Mouse (Mus musculus): ENCODE results near the gene Car15.

Gene Car15

GRCm38 (mm10) chr16:17833321-17833680, 4.9 kb downstream of the Car15 start:
- DNase-seq (ENCODE audit: low read depth, low spot score) = no peak

- DNase-seq (ENCODE audit: low read depth, low spot score) = no peak
Measured at GRCm38 (mm10) chr16:17832821-17833220, 5.3 kb downstream of the Car15 start, which contains the start of gene B830017H08Rik. TSS of gene B830017H08Rik (plus strand) at chr16:17833121.

GRCm38 (mm10) chr16:17831781-17832180, 6.4 kb downstream of the Car15 start:
- DNase-seq (ENCODE audit: low read depth, low spot score) = no peak

- DNase-seq (ENCODE audit: low read depth, low spot score) = no peak
Measured at GRCm38 (mm10) chr16:17830385-17831178, 7.6 kb downstream of the Car15 start.

DNA sequence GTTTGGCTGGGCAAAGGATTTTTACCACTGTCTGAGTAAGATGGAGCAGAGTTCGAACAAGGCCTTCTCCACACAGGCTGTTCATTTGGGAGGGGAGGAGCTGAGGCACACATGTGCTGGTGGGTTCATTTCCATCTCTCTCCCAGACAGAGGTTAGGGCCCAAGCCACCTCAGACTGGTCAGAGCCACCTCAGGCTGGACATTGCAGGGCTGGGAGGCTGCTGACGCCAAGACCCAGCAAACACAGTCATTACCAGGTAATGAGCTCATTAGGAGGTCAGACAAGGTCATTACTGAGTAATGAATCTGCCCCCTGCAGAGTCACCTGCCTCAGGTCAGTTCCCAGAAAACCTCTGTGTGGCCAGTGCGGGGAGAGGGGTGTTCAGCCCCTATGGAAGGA, 9.3 kb downstream of the Car15 start:
- no peak for DNase-seq (ENCODE audit: low read depth, low spot score)

DNA sequence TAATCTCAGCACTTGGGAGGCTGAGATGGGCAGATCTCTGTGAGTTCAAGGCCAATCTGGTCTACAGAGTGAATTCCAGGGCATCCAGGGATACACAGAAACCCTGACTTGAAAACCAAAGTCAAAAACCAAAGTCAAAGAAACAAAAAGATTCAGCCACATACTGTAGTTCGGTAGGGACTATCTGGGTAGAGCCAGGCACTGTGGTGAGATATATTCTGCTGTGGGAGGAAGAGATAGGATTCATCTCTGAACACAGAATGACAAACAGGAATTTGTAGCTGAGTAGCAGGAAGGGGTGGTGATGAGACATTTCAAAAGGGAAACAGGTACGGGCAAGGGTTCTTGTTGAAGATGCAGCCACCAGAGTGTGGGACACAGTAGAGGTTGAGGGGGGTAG, 9.9 kb downstream of the Car15 start:
- DNase-seq (ENCODE audit: low read depth, low spot score) = no peak

DNA sequence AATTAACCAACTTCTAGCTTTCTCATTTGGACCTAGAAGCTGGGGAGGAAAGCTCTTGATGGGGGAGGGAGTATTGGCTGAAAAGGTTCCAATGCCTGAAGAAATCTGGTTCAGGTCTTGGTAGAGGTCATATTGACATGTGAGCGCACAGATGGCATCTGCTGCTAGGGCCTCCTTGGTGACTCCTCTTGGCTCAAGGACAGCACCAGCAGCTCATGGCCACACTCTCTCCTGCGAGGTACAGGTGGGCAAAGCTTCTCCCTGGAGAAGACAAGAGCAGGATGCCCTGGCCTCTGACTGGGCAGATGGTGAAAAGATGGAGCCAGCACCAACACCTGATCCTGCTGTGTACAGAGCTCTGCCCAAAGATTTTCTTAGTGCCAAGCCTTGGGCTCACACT, 11.7 kb downstream of the Car15 start:
- no peak for DNase-seq (ENCODE audit: low read depth, low spot score)

DNA sequence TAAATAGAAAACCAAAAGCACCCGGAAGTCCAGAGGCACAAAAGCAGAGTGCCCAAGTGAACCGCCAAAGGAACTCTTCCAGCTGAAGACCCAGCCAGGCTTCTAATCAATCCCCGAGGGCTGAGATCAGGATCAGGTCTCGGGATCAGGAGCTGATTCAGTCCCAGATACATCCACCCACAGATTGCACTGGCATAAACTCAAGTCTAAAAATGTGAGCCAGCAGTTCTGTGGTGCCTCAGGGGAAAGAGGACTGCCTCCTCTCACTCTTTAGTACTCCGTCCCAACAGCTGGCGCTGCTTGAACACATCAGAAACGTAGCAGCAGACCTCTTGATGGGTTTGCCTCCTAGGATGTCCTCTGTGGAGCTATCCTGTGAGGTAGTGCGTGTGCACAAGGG, 21.6 kb downstream of the Car15 start:
- DNase-seq (ENCODE audit: low read depth, low spot score) = no peak

DNA sequence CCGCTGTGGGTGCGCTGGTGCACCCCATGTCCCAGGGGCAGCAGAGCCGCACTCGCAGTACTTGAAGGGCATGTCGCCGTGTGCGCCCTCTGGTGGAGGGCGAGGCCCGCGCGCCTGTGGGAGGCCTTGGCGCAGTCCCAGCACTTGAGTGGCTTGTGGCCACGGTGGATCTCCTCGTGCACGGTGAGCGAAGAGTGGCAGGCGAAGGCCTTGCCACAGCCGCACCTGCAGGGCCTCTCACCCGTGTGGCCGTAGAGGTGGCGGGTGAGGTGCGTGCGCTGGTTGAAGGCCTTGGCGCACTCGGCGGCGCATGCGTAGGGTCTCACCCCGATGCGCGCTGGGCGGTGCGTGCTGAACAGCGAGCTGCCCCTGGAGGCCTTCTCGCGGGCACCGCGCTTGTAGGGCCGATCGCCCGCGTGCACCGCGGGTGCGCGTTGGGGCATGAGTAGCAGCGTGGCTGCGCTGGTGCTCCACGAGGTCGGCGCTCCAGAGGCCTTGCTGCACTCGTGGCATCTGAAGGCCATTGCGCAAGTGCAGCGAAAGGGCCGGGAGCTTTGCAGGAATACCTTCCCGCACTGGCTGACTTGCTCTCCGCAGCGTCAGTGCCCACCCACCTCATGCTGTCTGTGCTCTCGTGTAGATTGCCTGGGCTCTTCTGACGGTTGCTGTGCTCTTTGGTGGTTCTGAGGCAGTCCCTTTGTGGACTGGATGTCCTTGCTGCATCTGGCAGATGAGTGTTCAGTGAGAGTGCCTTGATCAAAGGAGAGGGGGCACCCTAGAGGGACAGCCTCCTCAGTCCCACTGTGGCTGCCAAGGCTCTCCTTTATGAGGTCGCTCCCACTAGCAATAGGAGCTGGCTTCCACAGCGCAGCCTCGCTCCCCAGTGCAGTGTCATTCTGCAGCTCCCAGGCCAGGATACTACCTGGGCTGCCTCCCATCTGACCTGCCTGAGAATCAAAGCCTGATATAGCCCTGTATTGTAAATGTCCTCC, 22.5 kb downstream of the Car15 start:
- DNase-seq (ENCODE audit: low read depth, low spot score) = peak; percentile 71

GRCm38 (mm10) chr16:17813173-17813572, 25.0 kb downstream of the Car15 start:
- DNase-seq (ENCODE audit: low read depth, low spot score) = no peak

DNA sequence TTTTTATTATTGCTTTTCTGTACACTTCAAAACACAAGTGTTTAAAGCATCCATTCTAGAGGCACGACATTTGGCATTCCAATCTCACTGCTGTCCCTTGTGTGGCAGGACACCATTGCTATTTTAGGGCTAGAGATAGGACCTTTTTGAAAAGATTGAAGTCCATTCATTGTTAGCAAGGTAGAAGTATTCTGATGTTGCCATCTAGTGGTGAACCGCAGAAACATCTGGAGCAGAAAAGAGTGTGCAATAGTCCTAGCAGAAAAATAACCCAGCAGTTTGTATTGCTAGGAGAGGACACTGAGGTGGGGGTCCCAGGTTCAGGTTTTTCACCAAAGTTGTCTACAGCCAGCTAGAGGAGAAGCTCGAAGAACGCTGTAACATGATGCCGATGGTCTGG, 26.0 kb downstream of the Car15 start:
- no peak for DNase-seq (ENCODE audit: low read depth, low spot score)

DNA sequence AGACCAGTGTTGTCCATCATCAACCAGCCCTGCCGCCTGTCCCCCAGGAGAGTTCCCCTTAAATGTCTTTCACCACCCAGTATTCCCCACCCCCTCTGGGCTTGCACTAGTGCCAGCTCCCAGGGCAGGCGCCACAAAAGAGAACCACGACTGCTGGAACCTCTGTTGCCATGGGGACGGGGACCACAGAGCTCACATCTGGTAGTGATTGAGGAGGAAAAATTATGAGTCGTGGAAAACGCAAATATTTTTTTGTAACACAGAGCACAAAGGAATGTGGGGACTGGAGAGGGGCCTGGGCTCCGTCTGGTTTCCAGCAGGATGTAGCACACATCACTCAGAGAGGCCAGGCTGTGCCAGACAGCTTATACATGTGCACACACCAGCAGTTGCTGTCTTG, 28.5 kb downstream of the Car15 start:
- DNase-seq (ENCODE audit: low read depth, low spot score) = peak; percentile 78

DNA sequence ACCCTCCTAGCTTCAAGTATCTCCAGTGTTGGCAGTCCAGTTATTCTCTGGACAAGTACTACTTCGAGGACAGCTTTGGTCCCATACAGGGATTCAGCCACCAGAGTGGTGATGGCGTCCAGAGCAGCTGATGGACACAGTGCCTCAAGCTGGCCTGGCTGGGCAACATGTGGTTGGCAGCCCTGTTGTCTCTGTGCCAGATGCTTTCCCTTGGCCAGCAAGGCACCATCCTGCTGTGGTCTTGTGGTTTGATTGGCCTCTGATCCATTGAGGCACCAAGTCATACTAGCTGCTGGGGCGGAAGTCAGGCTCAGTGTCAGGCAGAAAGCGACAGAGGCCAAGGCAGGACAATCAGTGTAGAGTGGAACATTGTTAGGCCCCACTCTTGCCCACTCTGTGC, 29.0 kb downstream of the Car15 start:
- no peak for DNase-seq (ENCODE audit: low read depth, low spot score)

- DNase-seq (ENCODE audit: low read depth, low spot score) = peak; percentile 84
Measured at GRCm38 (mm10) chr16:17807192-17808009, 30.8 kb downstream of the Car15 start.

- no peak for DNase-seq (ENCODE audit: low read depth, low spot score)
Measured at GRCm38 (mm10) chr16:17806581-17807191, 31.5 kb downstream of the Car15 start.

GRCm38 (mm10) chr16:17804982-17805381, 33.2 kb downstream of the Car15 start:
- DNase-seq (ENCODE audit: low read depth, low spot score) = no peak

DNA sequence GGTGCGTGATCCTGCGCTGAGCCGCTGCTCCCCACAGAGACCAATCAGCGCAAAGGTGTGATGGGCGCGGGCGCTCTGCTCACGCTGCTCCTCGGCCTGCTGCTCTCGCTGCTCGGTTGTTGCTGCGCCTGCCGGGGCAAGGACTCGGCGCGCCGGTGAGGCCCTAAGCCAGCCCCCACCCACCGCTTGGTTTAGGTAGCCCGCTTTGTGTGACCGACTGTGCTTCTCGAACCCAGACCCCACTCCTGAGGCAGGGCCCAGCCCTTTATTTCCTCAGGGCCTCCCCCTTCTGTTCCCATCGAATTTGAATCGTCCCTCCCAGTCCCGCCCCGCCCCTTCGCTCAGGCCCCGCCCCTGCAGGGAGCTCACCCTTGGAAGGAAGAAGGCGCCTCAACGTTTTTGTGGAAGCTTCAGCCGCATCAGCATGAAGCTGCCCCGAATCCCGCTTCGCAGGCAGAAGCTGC, 33.7 kb downstream of the Car15 start:
- DNase-seq (ENCODE audit: low read depth, low spot score) = no peak

GRCm38 (mm10) chr16:17803675-17804448, 34.3 kb downstream of the Car15 start:
- DNase-seq (ENCODE audit: low read depth, low spot score) = no peak

- no peak for DNase-seq (ENCODE audit: low read depth, low spot score)
Measured at GRCm38 (mm10) chr16:17802839-17803674, 35.1 kb downstream of the Car15 start.
